Mouse (Mus musculus) fat pad, adult 2 months (tissue): Measurements from ENCODE around the gene Jsrp1.
"Not testable (repeated sequence)": the region's sequence is repeated elsewhere in the genome, so short reads cannot be mapped to it uniquely, and the experiment has no call there.

Experiments used
- DNase-seq: peaks from one replicate; pipeline ENCODE4 v3.0.0-alpha.2; 2011; ENCODE audit warnings: low read depth, low spot score; ENCODE audit errors: extremely low read depth

Gene Jsrp1

GRCm38 (mm10) chr10:80835617-80836016, 22.3 kb upstream of the Jsrp1 start:
- DNase-seq = no peak

DNA sequence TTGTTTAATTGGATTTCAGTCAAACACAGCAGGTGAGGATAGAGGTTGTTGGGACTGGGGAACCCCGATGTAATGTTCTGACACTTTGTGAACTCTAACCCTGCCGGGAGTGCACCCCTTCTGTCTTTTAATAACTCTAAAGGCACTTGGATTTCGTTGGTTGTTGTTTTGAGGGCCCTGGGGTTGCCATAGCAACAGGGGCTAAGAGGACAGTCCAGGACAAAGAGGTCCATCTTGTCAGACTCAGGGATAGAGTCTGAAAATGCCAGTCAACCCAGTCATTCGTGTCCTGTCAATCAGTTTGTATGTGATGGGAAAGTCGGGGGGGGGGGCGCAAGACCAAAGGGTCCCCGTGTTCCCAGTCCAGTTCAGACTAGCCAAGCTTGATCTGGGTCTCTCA, 19.5 kb upstream of the Jsrp1 start:
- DNase-seq = no peak

GRCm38 (mm10) chr10:80831136-80831535, 17.8 kb upstream of the Jsrp1 start:
- DNase-seq = no peak

- DNase-seq = no peak
These were observed 16.3 kb upstream of the Jsrp1 start for GRCm38 (mm10) chr10:80829359-80830278.

- DNase-seq = not testable (repeated sequence)
These were observed 15.3 kb upstream of the Jsrp1 start for GRCm38 (mm10) chr10:80828587-80828986.

DNA sequence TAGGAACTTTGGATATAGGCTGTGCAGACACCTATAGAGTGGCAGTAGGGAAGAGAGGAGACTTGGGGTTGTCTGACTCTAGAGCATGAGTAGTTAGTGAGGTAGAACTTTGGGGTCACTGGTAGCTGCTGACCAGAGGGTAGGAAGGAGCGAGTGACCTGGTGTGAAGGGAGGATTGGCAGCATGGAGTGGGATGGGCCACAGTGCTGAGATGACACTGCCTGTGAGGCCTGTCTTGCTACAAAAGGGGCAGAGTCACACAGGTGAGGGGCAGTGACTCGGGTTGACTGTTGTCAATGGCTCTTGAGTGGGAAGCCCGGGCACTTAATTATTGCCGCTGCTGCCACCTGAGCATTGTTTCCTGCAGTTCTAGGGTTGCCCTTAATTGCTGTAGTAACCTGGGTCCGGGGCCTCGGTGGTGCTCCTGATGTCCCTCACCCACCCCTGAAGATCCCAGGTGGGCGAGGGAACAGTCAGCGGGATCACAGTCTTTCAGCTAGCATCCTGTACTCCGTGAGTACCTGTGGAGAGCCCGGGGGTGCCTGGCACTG, 14.6 kb upstream of the Jsrp1 start:
- DNase-seq = no peak

DNA sequence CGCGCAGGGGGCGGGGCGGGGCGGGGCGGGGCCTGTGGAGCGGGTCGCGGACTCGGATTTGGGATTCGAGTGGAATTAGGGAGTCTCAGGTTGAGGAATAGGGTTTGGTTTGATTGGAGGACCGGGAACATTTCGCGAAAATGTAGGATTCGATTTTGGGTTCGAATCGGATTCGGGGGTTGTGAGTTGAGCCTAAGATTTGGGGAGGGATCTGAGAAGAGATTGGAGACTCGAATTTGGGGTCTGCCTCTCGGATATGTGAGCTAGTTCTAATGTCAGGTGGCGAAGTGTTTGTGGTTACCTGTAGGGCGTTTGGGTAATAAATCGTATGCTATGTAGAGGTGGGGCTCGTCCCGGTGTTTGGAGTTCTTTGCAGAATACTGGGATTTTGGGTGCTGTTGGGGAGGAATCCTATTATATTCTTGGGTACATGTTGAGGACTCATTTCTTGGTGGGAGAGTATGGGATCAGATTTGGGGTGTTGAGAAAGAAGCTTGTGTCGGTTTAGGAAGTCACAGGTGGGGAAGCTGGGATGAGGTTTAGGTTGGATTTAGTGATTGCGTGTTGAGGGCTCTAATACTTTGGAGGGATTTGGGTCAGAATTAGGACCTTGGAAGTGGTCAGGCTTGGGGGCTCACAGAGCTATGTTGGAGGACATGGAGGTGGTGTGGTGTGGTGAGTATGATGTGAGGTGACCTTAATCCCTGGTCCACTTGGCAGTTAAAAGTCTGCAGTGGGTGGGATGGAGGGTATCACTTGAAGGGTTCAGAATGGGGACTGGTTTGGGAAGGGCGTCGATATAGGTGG, 14.0 kb upstream of the Jsrp1 start:
- no peak for DNase-seq

DNA sequence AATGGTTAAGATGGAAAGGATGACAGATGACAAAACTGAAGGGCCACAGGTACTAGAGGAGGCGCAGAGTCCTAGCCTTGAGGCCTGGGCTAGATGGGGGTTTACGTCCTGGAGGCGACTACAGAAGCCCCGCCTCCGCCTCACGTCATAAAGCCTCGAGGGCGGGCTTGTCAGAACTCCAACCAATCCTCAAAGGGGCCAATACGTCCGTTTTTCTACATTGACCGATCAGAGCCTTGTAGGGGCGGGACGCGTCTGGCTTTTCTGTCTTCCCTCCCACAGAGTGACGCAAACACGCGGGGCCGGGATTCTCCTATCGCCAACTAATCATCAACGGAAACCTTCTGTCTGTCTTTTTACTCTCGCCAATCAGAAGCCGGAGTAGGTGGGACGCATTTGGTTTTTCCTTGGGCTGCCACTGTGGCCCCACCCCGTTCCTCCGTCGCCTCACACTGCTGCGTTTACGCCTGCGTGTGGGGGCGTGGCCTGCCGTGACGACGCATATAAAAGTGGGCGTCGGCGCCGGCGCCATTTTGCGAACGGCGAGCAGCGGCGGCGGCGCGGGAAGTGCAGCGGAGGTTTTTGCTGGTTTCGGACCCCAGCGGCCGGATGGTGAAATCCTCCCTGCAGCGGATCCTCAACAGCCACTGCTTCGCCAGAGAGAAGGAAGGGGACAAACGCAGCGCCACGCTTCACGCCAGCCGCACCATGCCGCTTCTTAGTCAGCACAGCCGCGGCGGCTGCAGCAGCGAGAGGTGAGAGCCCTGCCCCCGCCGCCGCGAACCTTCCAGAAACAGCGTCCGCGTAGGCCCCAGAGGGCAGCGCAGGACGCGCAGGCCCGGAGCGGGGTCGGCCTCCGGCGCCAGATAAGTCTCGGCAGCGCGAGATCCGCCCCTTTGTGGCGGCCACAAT, 13.1 kb upstream of the Jsrp1 start, which contains the start of gene Oaz1:
Gene Oaz1, plus strand, starts transcription at position 506 of the 912 bp plus-strand sequence.
- peak; percentile 98 for DNase-seq

- DNase-seq = no peak
These were observed 11.5 kb upstream of the Jsrp1 start for GRCm38 (mm10) chr10:80824827-80825226.

GRCm38 (mm10) chr10:80823847-80824643, 10.7 kb upstream of the Jsrp1 start:
- DNase-seq = no peak

DNA sequence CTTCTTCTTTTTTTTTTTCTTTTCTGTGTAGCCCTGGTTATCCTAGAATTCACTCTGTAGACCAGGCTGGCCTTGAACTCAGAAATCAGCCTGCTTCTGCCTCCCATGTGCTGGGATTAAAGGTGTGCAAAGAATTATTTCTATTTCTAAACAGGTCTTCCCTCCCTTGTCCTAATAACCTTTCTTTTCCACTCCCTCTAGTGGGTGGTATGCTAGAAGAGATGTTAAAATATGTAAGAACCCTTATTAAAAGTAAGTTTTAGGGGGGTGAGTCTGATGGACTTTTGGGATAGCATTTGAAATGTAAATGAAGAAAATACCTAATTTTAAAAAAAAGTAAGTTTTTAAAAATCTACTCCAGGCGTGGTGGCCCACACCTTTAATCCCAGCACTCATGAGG, 10.0 kb upstream of the Jsrp1 start:
- no peak for DNase-seq

DNA sequence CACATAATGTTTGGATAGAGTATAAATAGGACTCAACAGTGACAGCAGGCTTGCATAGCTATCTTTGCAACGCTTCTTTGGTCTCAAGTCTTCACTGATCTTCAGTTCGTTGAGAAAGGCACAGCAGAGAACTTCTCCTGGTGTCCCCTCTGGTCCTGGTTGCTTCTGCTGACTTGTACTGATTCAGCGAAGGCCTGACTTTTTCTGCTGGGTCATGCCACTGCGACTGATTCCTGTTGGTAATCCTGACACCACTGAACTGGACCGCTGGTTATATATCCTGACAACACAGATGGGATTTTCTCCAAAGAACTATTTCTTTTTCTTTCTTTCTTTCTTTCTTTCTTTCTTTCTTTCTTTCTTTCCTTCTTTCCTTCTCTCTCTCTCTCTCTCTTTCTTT, 9.2 kb upstream of the Jsrp1 start:
- DNase-seq = no peak

GRCm38 (mm10) chr10:80821991-80822390, 8.7 kb upstream of the Jsrp1 start:
- DNase-seq = no peak

DNA sequence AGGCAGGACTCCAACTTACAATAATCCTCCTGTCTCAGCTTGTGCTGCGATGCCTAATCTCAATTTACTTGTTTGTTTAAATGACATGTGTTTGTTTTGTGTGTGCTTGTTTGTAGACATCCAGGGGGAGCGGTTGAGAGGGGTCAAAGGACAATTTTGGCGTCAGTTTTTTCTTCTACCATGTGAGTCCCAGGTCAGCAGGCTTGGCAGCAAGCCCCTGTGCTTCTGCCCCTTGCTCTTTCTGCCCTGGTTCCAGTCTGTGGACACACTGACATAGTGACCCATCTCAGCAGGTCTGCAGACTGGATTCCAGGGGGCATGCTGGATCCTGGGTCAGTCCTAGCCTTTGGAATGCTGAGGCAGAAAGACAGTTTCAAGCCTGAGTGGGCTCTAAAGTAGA, 6.1 kb upstream of the Jsrp1 start:
- DNase-seq = no peak

DNA sequence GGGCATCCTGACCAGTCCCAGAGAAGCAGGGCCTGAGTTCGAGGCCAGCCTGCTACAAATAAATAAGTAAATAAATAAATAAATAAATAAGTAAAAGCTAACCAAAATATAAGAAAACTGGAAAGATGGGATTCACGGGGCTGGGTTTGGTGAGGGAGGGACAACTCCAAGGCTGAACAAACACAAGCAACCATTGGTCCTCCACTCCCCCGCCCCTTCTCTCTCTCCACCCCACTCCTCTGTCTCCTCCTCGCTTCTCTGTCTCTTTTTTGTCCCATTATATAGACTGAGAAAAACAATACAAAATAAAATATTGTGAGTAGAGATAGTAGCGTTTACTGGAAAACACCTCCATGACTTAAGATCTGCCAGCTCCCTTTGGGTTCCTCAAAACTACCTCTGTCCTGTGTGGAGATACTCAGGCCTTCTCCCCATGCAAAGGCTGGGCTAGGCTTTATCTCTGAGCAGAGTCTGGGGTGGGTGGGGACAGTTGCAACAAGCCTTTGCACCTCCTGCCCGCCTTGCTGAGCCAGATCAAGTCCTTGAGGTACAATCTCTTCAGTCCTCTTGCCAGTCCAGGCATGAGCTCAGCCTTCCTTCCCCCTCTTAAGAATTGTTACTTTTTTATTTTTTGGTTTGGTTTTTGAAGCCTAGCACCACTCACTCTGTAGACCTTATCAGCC, 5.4 kb upstream of the Jsrp1 start:
- DNase-seq = no peak

DNA sequence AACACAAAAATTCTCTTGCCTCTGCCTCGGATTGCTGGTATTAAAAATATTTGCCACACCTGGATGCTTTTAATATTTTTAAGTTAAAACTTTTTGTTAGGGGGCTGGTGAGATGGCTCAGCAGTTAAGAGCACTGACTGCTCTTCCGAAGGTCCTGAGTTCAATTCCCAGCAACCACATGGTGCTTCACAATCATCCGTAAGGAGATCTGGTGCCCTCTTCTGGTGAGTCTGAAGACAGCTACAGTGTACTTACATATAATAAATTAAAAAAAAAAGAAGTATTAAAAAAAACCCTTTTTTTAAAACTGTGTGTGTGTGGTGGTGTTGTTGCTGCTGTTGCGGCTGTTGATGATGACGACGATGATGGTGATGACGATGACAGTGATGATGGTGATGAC, 4.7 kb upstream of the Jsrp1 start:
- DNase-seq = not testable (repeated sequence)

- no peak for DNase-seq
These were observed 3.9 kb upstream of the Jsrp1 start for GRCm38 (mm10) chr10:80817164-80817563.

DNA sequence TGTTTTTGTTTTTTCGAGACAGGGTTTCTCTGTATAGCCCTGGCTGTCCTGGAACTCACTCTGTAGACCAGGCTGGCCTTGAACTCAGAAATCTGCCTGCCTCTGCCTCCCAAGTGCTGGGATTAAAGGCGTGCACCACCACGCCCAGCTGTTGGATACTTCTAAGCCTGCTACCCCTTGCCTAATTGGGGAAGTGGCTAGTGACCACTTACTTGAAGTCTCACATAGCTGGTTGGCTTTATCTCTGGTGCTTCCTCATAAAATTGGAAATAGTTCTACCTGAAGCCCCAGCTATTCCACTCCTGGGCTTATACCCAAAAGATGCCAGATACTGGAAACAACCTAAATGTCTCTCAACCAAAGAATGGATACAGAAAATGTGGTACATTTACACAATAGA, 3.0 kb upstream of the Jsrp1 start:
- DNase-seq = not testable (repeated sequence)

DNA sequence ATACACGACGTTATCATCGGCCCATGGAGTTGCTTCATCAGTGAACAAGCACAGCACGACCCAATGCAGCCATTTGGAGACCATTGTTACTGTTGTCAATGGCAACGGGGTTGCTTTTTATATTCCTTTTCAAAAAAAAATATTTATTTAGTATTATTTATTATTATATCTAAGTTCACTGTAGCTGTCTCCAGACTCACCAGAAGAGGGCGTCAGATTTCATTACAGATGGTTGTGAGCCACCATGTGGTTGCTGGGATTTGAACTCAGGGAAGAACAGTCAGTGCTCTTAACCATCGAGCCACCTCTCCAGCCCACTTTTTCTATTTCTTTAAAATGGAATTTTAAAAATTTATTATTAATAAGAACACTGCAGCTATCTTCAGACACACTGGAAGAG, 1.5 kb upstream of the Jsrp1 start:
- DNase-seq = no peak
